Mouse (Mus musculus): ENCODE measurements around the gene Hnf4a. TPM values are rescaled to one million over a fixed set of nuclear protein-coding genes. Genes with fewer than 3 reads are reported as not detected.

Hnf4a gene
- polyA plus RNA-seq, 1 experiment from 2014 or later, result 90.5 TPM

GRCm38 (mm10) chr2:163493031-163493430, 13.6 kb upstream of the Hnf4a start:
- Histone ChIP-seq H3K9me3 (ENCODE audit: control insufficient read depth, low read length) (no peaks in the 10 kb centered on the region), H3K27ac (ENCODE audit: low read depth) (no peak overlapping the region), H3K36me3 (ENCODE audit: control insufficient read depth, insufficient read depth, low read length) (no peaks in the 10 kb centered on the region), H3K9ac (ENCODE audit: low read length) (no peak overlapping the region), H3K4me3 (ENCODE audit: low read depth, low read length) (no peak overlapping the region), H3K4me1 (replicated peaks; ENCODE audit: control insufficient read depth, insufficient read depth, low read length) (peaks cover 14% of the 10 kb centered on the region), H3K4me2 (ENCODE audit: low read length) (no peak overlapping the region), H3K27me3 (replicated peaks; ENCODE audit: control insufficient read depth, insufficient read depth, low read length) (no peaks in the 10 kb centered on the region)
- DNase-seq (ENCODE audit: low spot score), result no peak
- 41% methylated on average over 5 of the region's 5 CpGs for WGBS
- ATAC-seq (replicated peaks; ENCODE audit: low FRiP score, low TSS enrichment, low read depth), result no peak

- H3K27ac ChIP-seq (ENCODE audit: low read depth), result no peak overlapping the region
- H3K9me3 ChIP-seq (ENCODE audit: control insufficient read depth, low read length), result no peaks in the 10 kb centered on the region
- no peak for DNase-seq (ENCODE audit: low spot score)
- ATAC-seq (replicated peaks; ENCODE audit: low FRiP score, low TSS enrichment, low read depth), result no peak
- no peak overlapping the region for H3K9ac ChIP-seq (ENCODE audit: low read length)
- H3K4me1 ChIP-seq (replicated peaks; ENCODE audit: control insufficient read depth, insufficient read depth, low read length), result peaks cover 14% of the 10 kb centered on the region
- no peaks in the 10 kb centered on the region for H3K27me3 ChIP-seq (replicated peaks; ENCODE audit: control insufficient read depth, insufficient read depth, low read length)
- no peak overlapping the region for H3K4me2 ChIP-seq (ENCODE audit: low read length)
- H3K4me3 ChIP-seq (ENCODE audit: low read depth, low read length), result no peak overlapping the region
- H3K36me3 ChIP-seq (ENCODE audit: control insufficient read depth, insufficient read depth, low read length), result no peaks in the 10 kb centered on the region
- 12% methylated on average over 5 of the region's 5 CpGs for WGBS
These were observed 12.6 kb upstream of the Hnf4a start for GRCm38 (mm10) chr2:163493976-163494375.

DNA sequence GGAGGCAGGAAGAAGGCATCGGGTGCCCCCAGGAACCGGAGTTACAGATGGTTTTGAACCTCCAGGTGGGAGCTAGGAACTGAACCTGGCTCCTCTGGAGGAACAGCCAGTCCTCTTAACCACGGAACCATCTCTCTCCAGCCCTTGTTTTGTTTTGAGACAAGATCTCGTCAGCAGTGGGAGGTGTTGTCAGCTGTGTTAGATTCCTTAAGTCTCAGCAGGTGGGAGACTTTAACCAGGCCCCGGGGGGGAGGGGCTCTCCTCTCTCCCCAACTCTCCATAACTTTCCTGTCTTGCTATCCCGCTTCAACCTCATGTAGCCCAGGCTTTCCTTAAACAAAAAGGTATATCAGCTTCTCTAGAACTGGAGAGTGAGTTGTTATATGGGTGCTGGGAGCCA, 12.2 kb upstream of the Hnf4a start:
- H3K27me3 ChIP-seq (replicated peaks; ENCODE audit: control insufficient read depth, insufficient read depth, low read length), result no peaks in the 10 kb centered on the region
- H3K36me3 ChIP-seq (ENCODE audit: control insufficient read depth, insufficient read depth, low read length), result no peaks in the 10 kb centered on the region
- DNase-seq (ENCODE audit: low spot score) (no peak), ATAC-seq (replicated peaks; ENCODE audit: low FRiP score, low TSS enrichment, low read depth) (no peak)
- H3K27ac ChIP-seq (ENCODE audit: low read depth), result no peak overlapping the region
- H3K4me1 ChIP-seq (replicated peaks; ENCODE audit: control insufficient read depth, insufficient read depth, low read length), result peaks cover 14% of the 10 kb centered on the region
- H3K9me3 ChIP-seq (ENCODE audit: control insufficient read depth, low read length), result no peaks in the 10 kb centered on the region
- H3K4me3 ChIP-seq (ENCODE audit: low read depth, low read length), result no peak overlapping the region
- no peak overlapping the region for H3K4me2 ChIP-seq (ENCODE audit: low read length)
- WGBS, result 32% methylated on average over 6 of the region's 6 CpGs
- H3K9ac ChIP-seq (ENCODE audit: low read length), result no peak overlapping the region

DNA sequence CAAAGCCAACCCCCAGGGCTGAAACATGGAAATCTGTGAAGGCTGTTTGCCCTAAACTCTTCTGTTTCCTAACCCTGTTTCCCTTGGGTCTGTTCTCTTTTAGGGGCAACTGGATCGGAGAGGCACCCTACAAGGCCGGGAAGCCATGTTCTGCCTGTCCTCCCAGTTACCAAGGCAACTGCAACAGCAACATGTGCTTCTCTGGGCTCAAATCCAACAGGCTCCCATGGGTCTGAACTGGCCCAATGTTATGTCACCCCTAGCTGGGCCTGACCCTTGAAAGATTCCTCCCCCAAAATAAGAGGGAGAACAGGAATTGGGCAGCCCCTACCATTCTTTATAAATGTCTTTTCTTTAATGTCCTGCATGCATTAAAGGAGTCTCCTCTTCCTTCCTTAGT, 4.4 kb upstream of the Hnf4a start:
- no peaks in the 10 kb centered on the region for H3K9me3 ChIP-seq (ENCODE audit: control insufficient read depth, low read length)
- no peak for DNase-seq (ENCODE audit: low spot score)
- 82% methylated on average over 2 of the region's 2 CpGs for WGBS
- ATAC-seq (replicated peaks; ENCODE audit: low FRiP score, low TSS enrichment, low read depth), result no peak
- H3K27me3 ChIP-seq (replicated peaks; ENCODE audit: control insufficient read depth, insufficient read depth, low read length), result no peaks in the 10 kb centered on the region
- no peaks in the 10 kb centered on the region for H3K36me3 ChIP-seq (ENCODE audit: control insufficient read depth, insufficient read depth, low read length)
- H3K27ac ChIP-seq (ENCODE audit: low read depth), result no peak overlapping the region
- no peak overlapping the region for H3K9ac ChIP-seq (ENCODE audit: low read length)
- no peak overlapping the region for H3K4me3 ChIP-seq (ENCODE audit: low read depth, low read length)
- no peaks in the 10 kb centered on the region for H3K4me1 ChIP-seq (replicated peaks; ENCODE audit: control insufficient read depth, insufficient read depth, low read length)
- no peak overlapping the region for H3K4me2 ChIP-seq (ENCODE audit: low read length)

DNA sequence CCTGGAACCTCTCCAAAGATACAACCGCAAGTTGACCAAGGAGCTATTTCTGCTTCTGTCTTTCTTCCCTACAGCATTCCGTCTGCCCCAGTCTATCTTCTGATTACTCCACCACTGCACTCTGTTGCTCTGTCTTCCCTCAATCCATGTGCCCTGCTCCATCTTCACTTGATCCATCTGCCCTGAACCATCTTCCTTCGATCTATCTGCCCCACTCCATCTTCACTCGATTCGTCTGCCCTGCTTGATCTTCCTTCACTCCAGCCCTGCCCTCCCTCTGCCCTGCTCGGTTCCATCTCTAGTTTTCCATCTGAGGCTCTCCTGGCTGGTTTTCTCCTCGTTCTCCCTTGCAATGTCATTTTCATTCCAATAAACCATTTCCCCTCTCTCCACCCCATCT, 3.4 kb upstream of the Hnf4a start:
- ATAC-seq (replicated peaks; ENCODE audit: low FRiP score, low TSS enrichment, low read depth) (peak; percentile 20; the same call in 1 of the 2 replicates), DNase-seq (ENCODE audit: low spot score) (no peak)
- no peaks in the 10 kb centered on the region for H3K4me1 ChIP-seq (replicated peaks; ENCODE audit: control insufficient read depth, insufficient read depth, low read length)
- 67% methylated on average over 7 of the region's 7 CpGs for WGBS
- no peak overlapping the region for H3K9ac ChIP-seq (ENCODE audit: low read length)
- H3K27me3 ChIP-seq (replicated peaks; ENCODE audit: control insufficient read depth, insufficient read depth, low read length), result no peaks in the 10 kb centered on the region
- peak overlapping the region; percentile 51 for H3K27ac ChIP-seq (ENCODE audit: low read depth)
- no peak overlapping the region for H3K4me2 ChIP-seq (ENCODE audit: low read length)
- H3K9me3 ChIP-seq (ENCODE audit: control insufficient read depth, low read length), result no peaks in the 10 kb centered on the region
- H3K36me3 ChIP-seq (ENCODE audit: control insufficient read depth, insufficient read depth, low read length), result no peaks in the 10 kb centered on the region
- no peak overlapping the region for H3K4me3 ChIP-seq (ENCODE audit: low read depth, low read length)

DNA sequence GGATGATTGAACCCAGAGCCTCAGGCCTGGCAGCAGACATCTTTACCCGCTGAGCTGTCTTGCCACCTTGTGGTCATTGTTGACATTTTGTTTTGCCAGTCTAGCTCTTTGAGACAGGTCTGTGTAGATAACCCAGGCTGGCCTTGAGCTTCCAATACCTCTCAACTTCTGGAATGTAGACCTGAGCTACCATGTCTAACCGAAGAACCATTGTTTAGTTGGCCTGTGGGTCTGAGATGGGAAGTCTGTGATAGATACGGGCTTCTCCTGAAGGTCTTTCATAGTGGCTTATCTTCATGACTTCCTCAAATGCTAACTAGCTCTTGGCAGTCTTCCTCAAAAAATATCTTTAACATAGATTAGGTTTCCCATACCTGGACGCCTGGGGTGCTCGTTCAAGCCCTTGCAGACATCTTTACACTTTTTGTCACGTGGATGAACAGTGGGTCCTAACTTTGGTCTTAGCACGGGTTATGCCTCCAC, 19.2 kb downstream of the Hnf4a start:
- no peak overlapping the region for H3K4me2 ChIP-seq (ENCODE audit: low read length)
- no peaks in the 10 kb centered on the region for H3K4me1 ChIP-seq (replicated peaks; ENCODE audit: control insufficient read depth, insufficient read depth, low read length)
- 90% methylated on average over 7 of the region's 7 CpGs for WGBS
- DNase-seq (ENCODE audit: low spot score) (no peak), ATAC-seq (replicated peaks; ENCODE audit: low FRiP score, low TSS enrichment, low read depth) (no peak)
- no peaks in the 10 kb centered on the region for H3K9me3 ChIP-seq (ENCODE audit: control insufficient read depth, low read length)
- H3K9ac ChIP-seq (ENCODE audit: low read length), result no peak overlapping the region
- no peak overlapping the region for H3K4me3 ChIP-seq (ENCODE audit: low read depth, low read length)
- no peaks in the 10 kb centered on the region for H3K36me3 ChIP-seq (ENCODE audit: control insufficient read depth, insufficient read depth, low read length)
- H3K27ac ChIP-seq (ENCODE audit: low read depth), result no peak overlapping the region
- no peaks in the 10 kb centered on the region for H3K27me3 ChIP-seq (replicated peaks; ENCODE audit: control insufficient read depth, insufficient read depth, low read length)

DNA sequence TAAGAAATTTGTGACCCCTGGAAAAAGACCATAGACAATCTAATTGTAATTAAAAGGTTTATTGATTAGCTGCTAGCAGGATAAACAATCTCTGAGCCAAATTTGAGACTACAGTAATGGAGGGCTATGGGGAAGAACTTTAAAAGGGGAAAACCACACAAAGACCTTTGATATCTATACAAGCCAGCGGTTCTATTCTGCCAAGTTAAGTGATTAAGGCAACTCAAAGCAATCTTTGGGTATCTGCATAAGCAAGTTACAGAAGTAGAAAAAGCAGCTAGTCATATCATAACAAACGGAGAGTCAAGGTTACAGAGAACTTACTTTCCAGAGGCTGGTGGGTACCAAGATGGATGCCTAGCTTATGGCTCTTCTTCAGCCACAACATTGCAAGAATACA, 20.9 kb downstream of the Hnf4a start:
- Histone ChIP-seq H3K27ac (ENCODE audit: low read depth) (no peak overlapping the region), H3K9ac (ENCODE audit: low read length) (no peak overlapping the region), H3K4me2 (ENCODE audit: low read length) (no peak overlapping the region), H3K9me3 (ENCODE audit: control insufficient read depth, low read length) (no peaks in the 10 kb centered on the region), H3K36me3 (ENCODE audit: control insufficient read depth, insufficient read depth, low read length) (no peaks in the 10 kb centered on the region), H3K4me3 (ENCODE audit: low read depth, low read length) (no peak overlapping the region), H3K27me3 (replicated peaks; ENCODE audit: control insufficient read depth, insufficient read depth, low read length) (no peaks in the 10 kb centered on the region), H3K4me1 (replicated peaks; ENCODE audit: control insufficient read depth, insufficient read depth, low read length) (no peaks in the 10 kb centered on the region)
- DNase-seq (ENCODE audit: low spot score) (no peak), ATAC-seq (replicated peaks; ENCODE audit: low FRiP score, low TSS enrichment, low read depth) (no peak)
- WGBS, result 79% methylated on average over 2 of the region's 2 CpGs

GRCm38 (mm10) chr2:163530418-163530817, 23.8 kb downstream of the Hnf4a start:
- Histone ChIP-seq H3K4me3 (ENCODE audit: low read depth, low read length) (no peak overlapping the region), H3K4me2 (ENCODE audit: low read length) (no peak overlapping the region), H3K27ac (ENCODE audit: low read depth) (no peak overlapping the region), H3K9me3 (ENCODE audit: control insufficient read depth, low read length) (no peaks in the 10 kb centered on the region), H3K4me1 (replicated peaks; ENCODE audit: control insufficient read depth, insufficient read depth, low read length) (no peaks in the 10 kb centered on the region; the same call in 1 of the 2 replicates), H3K9ac (ENCODE audit: low read length) (no peak overlapping the region), H3K27me3 (replicated peaks; ENCODE audit: control insufficient read depth, insufficient read depth, low read length) (no peaks in the 10 kb centered on the region), H3K36me3 (ENCODE audit: control insufficient read depth, insufficient read depth, low read length) (no peaks in the 10 kb centered on the region)
- peak; percentile 63 for ATAC-seq (replicated peaks; ENCODE audit: low FRiP score, low TSS enrichment, low read depth)
- WGBS, result 41% methylated on average over 8 of the region's 8 CpGs
- no peak for DNase-seq (ENCODE audit: low spot score)

DNA sequence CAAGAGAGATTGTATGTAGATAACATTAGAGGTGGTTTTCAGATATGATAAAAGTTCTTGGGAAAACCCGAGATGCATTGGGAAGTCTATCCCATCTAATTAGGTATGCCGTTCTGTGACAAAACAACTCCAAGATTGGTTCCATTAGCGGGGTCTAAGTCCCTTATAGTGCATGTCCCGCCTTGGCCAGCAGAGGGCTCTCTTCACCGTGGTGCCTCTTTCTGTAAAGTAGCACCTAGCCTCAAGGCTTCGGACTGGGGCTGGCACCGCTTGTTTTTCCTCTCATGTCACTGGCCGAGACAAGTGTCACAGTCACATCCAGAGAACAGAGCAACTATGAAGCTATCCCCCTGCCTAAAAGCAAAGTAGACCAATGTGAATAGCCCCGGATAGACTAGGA, 25.3 kb downstream of the Hnf4a start:
- H3K9ac ChIP-seq (ENCODE audit: low read length), result no peak overlapping the region
- no peak overlapping the region for H3K27ac ChIP-seq (ENCODE audit: low read depth)
- H3K4me3 ChIP-seq (ENCODE audit: low read depth, low read length), result no peak overlapping the region
- peak; percentile 91 for DNase-seq (ENCODE audit: low spot score)
- H3K4me1 ChIP-seq (replicated peaks; ENCODE audit: control insufficient read depth, insufficient read depth, low read length), result no peaks in the 10 kb centered on the region; the same call in 1 of the 2 replicates
- no peaks in the 10 kb centered on the region for H3K36me3 ChIP-seq (ENCODE audit: control insufficient read depth, insufficient read depth, low read length)
- no peak overlapping the region for H3K4me2 ChIP-seq (ENCODE audit: low read length)
- no peak for ATAC-seq (replicated peaks; ENCODE audit: low FRiP score, low TSS enrichment, low read depth)
- WGBS, result 11% methylated on average over 9 of the region's 9 CpGs
- no peaks in the 10 kb centered on the region for H3K27me3 ChIP-seq (replicated peaks; ENCODE audit: control insufficient read depth, insufficient read depth, low read length)
- H3K9me3 ChIP-seq (ENCODE audit: control insufficient read depth, low read length), result no peaks in the 10 kb centered on the region

Measured in intestine, embryonic 14.5 days (tissue).